Mouse (Mus musculus) neural tube, embryonic 11.5 days (tissue): ENCODE results near the gene Lrch4. TPM values are rescaled to one million over a fixed set of nuclear protein-coding genes. Genes with fewer than 3 reads are reported as not detected.
A peak's percentile ranks its signal among the peaks of the same experiment; 100 is the strongest.

Source experiments
- ATAC-seq: fragments of 200-750 bp; cut with Nextera tagmentation; 2 replicates; pipeline ENCODE4 v1.8.0; 2017; ENCODE audit warnings: moderate number of reproducible peaks, mild to moderate bottlenecking, moderate TSS enrichment, moderate library complexity; ENCODE audit not compliant: insufficient read depth, low FRiP score, low TSS enrichment
- DNase-seq: peaks from one replicate; pipeline ENCODE4 v3.0.0-alpha.2; 2015; ENCODE audit warnings: low spot score
- H3K27ac ChIP-seq: fragments of 300-500 bp; sonication (generic); 2 replicates; pipeline ENCODE4 v1.5.1; 2014; ENCODE audit warnings: low read depth, mild to moderate bottlenecking, low read length
- H3K27me3 ChIP-seq: fragments of 300-500 bp; sonication (generic); 2 replicates; pipeline ENCODE4 v1.6.1; 2014; ENCODE audit warnings: mild to moderate bottlenecking, low read length, mixed read lengths; ENCODE audit not compliant: control insufficient read depth, insufficient read depth
- H3K36me3 ChIP-seq: fragments of 300-500 bp; sonication (generic); 2 replicates; pipeline ENCODE4 v1.6.1; 2014; ENCODE audit warnings: mild to moderate bottlenecking, low read length, moderate library complexity, mixed read lengths; ENCODE audit not compliant: control insufficient read depth, insufficient read depth
- H3K4me1 ChIP-seq: fragments of 300-500 bp; sonication (generic); 2 replicates; pipeline ENCODE4 v1.6.1; 2014; ENCODE audit warnings: low read length, mixed read lengths; ENCODE audit not compliant: control insufficient read depth, insufficient read depth
- H3K4me2 ChIP-seq: fragments of 300-500 bp; sonication (generic); 2 replicates; pipeline ENCODE4 v1.6.1; 2014; ENCODE audit warnings: low read depth, mild to moderate bottlenecking, moderate library complexity
- H3K4me3 ChIP-seq: fragments of 300-500 bp; sonication (generic); 2 replicates; pipeline ENCODE4 v1.5.1; 2014; ENCODE audit warnings: low read depth, low read length
- H3K9ac ChIP-seq: fragments of 300-500 bp; sonication (generic); 2 replicates; pipeline ENCODE4 v1.6.1; 2014; ENCODE audit warnings: mild to moderate bottlenecking, low read length
- H3K9me3 ChIP-seq: fragments of 300-500 bp; sonication (generic); 2 replicates; pipeline ENCODE4 v1.6.1; 2016; ENCODE audit warnings: low read length; ENCODE audit not compliant: control insufficient read depth
- WGBS: fragments of 180-500 bp; shearing (Covaris S2); extraction: QIAGEN DNeasy Blood & Tissue Kit; methylation state at CpG from one replicate; pipeline ENCODE4 v1.1.7; 2014; 5-methylcytosine and 5-hydroxymethylcytosine counted together
- polyA plus RNA-seq: library from polyadenylated mRNA; unstranded; fragments of >200 nt; fragmentation: Nextera tagmentation; extraction: Ambion mirVana; gene quantifications from 2 replicates; pipeline ENCODE4 v1.2.1, GENCODE M21; 2014

Lrch4 gene
- 31.6 and 39.0 TPM in 2 replicates for polyA plus RNA-seq

DNA sequence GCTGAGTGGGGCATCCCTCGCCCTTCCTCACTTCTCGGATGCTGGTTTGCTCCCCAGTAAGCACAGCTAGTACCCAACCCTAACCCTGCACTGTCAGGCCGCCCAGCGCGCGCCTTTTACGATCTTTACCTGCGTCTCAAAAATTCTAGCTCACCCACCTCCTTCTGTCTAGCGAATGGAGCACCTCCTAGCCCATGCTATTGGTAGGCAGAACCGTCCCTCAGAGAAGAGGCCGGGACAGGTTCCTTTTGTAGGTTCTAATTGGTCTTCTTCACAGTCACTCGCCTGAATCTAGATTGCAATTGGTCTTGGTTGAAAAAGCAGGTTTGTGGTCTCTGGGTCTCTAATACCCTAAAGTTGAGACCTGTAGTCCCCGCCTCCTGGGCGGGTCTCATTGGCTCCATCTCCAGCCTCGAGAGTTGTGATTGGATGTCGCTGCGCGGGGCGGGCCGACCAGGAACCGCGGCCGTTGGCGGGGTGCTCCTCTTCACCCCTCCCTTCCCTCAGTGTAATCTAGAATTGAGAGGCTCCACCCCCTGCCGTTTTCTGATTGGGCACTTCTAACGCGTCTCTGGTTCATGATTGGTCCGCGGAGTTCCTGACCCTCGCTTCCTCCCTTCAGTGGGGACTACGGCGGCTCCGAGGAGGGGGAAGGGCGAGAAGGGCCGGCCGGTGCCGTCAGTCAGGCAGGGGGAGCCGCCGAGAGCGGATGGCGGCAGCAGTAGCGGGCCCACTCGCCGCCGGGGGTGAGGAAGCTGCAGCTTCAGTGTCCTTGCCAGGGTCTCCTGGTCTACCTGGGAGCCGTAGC is at the start of gene Lrch4, which contains the start of the genes Fbxo24 and Gm20605:
Lrch4 (plus strand) TSS at position 624 of the 808 bp plus-strand sequence.
Fbxo24 (minus strand) TSS at position 505 of the 808 bp plus-strand sequence.
Gm20605 (plus strand) TSS at position 678 of the 808 bp plus-strand sequence.
- Histone ChIP-seq H3K36me3 (no peaks in the 10 kb centered on the region), H3K4me1 (peaks cover 20% of the 10 kb centered on the region), H3K4me2 (peak within 1 kb of the TSS; percentile 82), H3K9me3 (no peaks in the 10 kb centered on the region), H3K27ac (peak within 1 kb of the TSS; percentile 91), H3K9ac (peak within 1 kb of the TSS; percentile 83), H3K27me3 (no peaks in the 10 kb centered on the region), H3K4me3 (peak within 1 kb of the TSS; percentile 91)
- ATAC-seq, result peak; percentile 99
- peak; percentile 100 for DNase-seq
- under 1% methylated on average over 46 of the region's 46 CpGs for WGBS

DNA sequence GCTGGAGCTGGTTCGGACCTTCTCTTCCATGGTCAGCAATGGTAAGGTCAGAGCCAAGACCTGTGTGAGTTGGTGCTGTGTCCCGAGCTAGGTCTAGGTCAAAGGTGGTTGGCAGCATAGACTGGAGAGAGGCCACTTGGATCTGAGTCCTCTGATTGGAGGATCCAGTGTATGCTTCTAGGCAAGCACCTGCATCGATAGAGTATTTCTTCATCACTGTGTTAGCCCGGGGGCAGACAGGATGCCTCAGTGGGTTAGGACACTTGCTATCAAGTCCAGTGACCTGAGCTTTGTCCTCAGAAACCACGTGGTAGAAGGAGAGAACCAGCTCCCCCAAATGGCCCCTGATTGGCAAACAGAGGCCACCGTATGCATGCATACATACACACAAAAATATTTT is 48.7 kb upstream of the Lrch4 start:
- Histone ChIP-seq H3K4me3 (no peak overlapping the region), H3K4me1 (no peaks in the 10 kb centered on the region), H3K4me2 (no peak overlapping the region), H3K36me3 (no peaks in the 10 kb centered on the region), H3K27ac (no peak overlapping the region), H3K27me3 (peaks cover 15% of the 10 kb centered on the region), H3K9ac (no peak overlapping the region), H3K9me3 (no peaks in the 10 kb centered on the region)
- DNase-seq, result no peak
- no peak for ATAC-seq
- WGBS, result 81% methylated on average over 6 of the region's 6 CpGs

DNA sequence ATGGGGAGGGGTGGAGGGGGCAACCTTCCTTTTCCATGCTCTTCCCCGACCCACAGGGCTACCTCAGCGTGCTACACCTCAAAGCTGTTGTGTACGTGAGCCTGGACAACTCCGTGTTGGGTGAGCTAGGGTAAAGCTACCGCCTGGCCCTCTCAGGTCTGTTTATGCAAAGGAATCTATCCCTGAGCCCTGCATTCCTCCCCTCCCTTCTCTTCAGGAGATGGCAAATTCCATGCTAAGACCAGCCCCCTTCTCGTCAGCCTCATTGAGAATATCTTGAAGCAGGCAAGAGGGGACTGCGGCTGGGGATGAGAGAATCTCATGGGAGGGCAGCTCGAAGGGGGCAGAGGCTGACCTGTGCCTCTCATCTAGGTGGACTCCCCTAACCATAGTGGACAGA is 46.2 kb upstream of the Lrch4 start:
- no peak overlapping the region for H3K9ac ChIP-seq
- H3K36me3 ChIP-seq, result no peaks in the 10 kb centered on the region
- H3K4me2 ChIP-seq, result no peak overlapping the region
- DNase-seq, result no peak
- ATAC-seq, result no peak
- H3K27ac ChIP-seq, result no peak overlapping the region
- H3K4me1 ChIP-seq, result no peaks in the 10 kb centered on the region
- no peak overlapping the region for H3K4me3 ChIP-seq
- H3K27me3 ChIP-seq, result peaks cover 15% of the 10 kb centered on the region
- 37% methylated on average over 8 of the region's 8 CpGs for WGBS
- no peaks in the 10 kb centered on the region for H3K9me3 ChIP-seq

DNA sequence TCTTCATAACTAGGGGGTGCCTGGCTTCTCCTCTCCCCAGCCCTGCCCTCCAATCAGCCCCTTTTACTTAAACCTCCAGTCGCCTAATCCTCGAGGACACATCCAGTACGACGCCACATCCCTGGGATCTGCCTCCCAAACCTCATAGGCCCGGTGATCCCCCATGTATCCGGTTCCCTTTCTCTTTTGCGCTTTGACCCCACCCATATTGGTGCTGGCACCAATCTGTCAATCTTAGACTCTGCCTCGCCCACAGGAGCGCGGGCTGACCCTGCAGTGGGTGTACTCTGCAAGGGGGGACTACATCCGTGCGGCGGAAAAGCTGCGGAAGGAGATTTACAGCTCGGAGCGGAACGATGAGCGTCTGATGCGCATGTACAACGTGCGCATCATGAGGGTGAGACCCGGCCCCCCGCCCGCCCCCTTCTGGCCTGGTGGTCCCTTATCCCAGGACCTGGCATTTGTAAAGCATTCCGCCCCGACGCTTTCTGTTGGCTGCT is 45.2 kb upstream of the Lrch4 start:
- peaks cover 15% of the 10 kb centered on the region for H3K27me3 ChIP-seq
- no peak overlapping the region for H3K27ac ChIP-seq
- peak overlapping the region; percentile 39 for H3K9ac ChIP-seq
- ATAC-seq (peak; percentile 45), DNase-seq (peak; percentile 69)
- H3K4me1 ChIP-seq, result no peaks in the 10 kb centered on the region
- H3K4me3 ChIP-seq, result peak overlapping the region; percentile 24
- H3K36me3 ChIP-seq, result no peaks in the 10 kb centered on the region
- no peaks in the 10 kb centered on the region for H3K9me3 ChIP-seq
- 22% methylated on average over 27 of the region's 27 CpGs for WGBS
- H3K4me2 ChIP-seq, result peak overlapping the region; percentile 38

DNA sequence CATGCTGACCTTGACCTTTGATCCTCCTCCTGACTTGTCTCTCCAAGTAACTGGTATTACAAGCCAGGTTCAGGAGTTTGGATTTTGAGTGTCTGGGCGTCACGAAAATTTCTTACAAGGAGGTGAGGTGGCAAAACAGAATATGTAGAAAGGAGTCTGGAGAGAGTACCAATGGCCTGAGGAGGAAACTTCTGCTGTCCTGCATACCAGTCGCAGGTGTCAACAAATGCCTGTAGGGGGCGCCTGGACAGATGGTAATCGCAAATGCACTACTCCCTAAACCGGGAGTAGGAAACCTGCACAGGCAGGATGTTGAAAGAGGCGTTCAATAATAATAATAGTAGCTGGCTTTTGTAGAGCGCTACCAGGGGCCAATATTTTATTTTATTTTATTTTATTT is 43.9 kb upstream of the Lrch4 start:
- Histone ChIP-seq H3K4me1 (no peaks in the 10 kb centered on the region), H3K4me2 (no peak overlapping the region), H3K36me3 (no peaks in the 10 kb centered on the region), H3K27me3 (peaks cover 15% of the 10 kb centered on the region), H3K9ac (no peak overlapping the region), H3K4me3 (no peak overlapping the region), H3K9me3 (no peaks in the 10 kb centered on the region), H3K27ac (no peak overlapping the region)
- peak; percentile 53 for DNase-seq
- ATAC-seq, result no peak
- WGBS, result 33% methylated on average over 8 of the region's 8 CpGs

DNA sequence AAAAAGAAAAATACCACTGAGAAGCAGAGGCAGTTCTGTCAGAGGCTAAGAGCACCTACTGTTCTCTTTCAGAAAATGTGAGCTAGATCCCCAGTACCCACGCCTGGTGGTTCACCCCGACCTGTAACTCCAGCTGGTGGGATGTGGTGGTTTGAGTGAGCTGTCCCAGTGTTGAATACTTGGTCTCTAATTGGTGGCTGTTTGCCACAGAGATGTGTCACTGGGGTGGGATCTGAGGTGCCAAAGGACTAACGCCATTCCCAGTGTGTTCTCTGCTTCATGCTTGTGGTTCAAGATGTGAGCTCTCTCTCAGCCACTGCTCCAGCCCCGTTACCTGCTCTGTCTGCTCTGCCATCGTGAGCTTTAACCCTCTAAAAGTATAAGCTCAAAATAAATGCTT is 38.4 kb upstream of the Lrch4 start:
- ATAC-seq, result no peak
- Histone ChIP-seq H3K9ac (no peak overlapping the region), H3K27me3 (no peaks in the 10 kb centered on the region), H3K4me2 (no peak overlapping the region), H3K27ac (no peak overlapping the region), H3K4me1 (no peaks in the 10 kb centered on the region), H3K36me3 (no peaks in the 10 kb centered on the region), H3K9me3 (no peaks in the 10 kb centered on the region), H3K4me3 (no peak overlapping the region)
- 74% methylated on average over 5 of the region's 5 CpGs for WGBS
- DNase-seq, result no peak

DNA sequence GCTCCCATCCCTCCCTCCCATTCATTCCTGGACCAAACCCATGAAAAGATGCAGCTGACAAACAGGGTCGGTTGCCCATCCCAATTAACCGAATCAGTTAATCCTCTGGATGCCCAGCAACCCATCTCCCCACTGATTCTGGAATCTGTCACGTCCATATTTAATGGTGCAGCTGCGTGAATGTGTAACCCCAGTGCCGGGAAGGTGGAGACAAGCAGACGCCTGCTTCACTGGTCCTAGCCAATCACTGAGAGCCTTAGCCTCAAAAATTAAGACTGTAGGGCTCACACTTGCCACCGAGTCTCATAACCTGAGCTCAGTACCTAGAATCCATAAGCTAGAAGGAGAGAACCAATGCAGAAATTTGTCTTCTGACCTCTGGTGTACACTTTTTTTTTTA is 33.0 kb upstream of the Lrch4 start:
- no peak overlapping the region for H3K27ac ChIP-seq
- ATAC-seq, result no peak
- H3K4me1 ChIP-seq, result peaks cover 10% of the 10 kb centered on the region; the same call in 1 of the 2 replicates
- H3K4me2 ChIP-seq, result no peak overlapping the region
- H3K9me3 ChIP-seq, result no peaks in the 10 kb centered on the region
- DNase-seq, result no peak
- no peaks in the 10 kb centered on the region for H3K27me3 ChIP-seq
- no peak overlapping the region for H3K9ac ChIP-seq
- H3K36me3 ChIP-seq, result peaks cover 2% of the 10 kb centered on the region; the same call in 1 of the 2 replicates
- H3K4me3 ChIP-seq, result no peak overlapping the region
- WGBS, result 72% methylated on average over 7 of the region's 7 CpGs

DNA sequence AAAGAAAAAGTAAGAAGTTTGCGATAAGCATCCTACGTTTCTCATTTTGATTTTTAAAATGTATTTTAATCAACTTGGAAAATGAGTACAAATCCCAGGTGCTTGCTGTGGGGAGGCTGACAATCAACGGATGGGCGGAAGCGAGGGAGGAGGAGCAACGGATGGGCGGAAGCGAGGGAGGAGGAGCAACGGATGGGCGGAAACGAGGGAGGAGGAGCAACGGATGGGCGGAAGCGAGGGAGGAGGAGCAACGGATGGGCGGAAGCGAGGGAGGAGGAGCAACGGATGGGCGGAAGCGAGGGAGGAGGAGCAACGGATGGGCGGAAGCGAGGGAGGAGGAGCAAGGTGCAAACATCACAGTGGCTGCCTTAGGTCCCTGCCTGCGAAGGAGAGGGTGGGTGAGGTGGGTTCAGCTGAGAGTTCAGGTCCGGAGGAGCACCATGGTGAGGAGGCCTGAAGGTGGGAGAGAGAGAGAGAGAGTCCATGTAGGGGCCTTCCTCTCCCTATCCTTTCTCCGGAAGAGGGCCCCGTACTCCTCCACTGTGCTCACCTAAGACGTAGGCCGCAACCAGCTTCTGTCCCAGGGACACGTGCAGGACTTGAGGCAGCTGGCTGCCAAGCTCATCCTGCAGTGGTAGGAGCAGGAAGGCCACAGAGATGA is 32.2 kb upstream of the Lrch4 start:
- no peak overlapping the region for H3K4me3 ChIP-seq
- H3K27ac ChIP-seq, result no peak overlapping the region
- H3K27me3 ChIP-seq, result no peaks in the 10 kb centered on the region
- 29% methylated on average over 26 of the region's 30 CpGs for WGBS
- H3K36me3 ChIP-seq, result peaks cover 2% of the 10 kb centered on the region; the same call in 1 of the 2 replicates
- ATAC-seq, result no peak
- peaks cover 10% of the 10 kb centered on the region; the same call in 1 of the 2 replicates for H3K4me1 ChIP-seq
- no peak overlapping the region for H3K9ac ChIP-seq
- no peaks in the 10 kb centered on the region for H3K9me3 ChIP-seq
- no peak for DNase-seq
- H3K4me2 ChIP-seq, result peak overlapping the region; percentile 26; the same call in 1 of the 2 replicates
